Mouse (Mus musculus) heart, adult 2 months (tissue): ENCODE measurements at regions not wholly inside any gene's neighbourhood (a gene's known extent, or its start where the extent isn't known, plus 50 kb on each side); places are given as distances from the start of the nearest gene placed in this dataset.

Source experiments
- CTCF ChIP-seq: fragments of 200-600 bp; IDR thresholded peaks from 2 replicates; pipeline ENCODE4 v1.8.1; 2022; ENCODE audit warnings: antibody characterized with exemption, mild to moderate bottlenecking, moderate library complexity
- EP300 ChIP-seq: fragments of 200-500 bp; IDR thresholded peaks from 2 replicates; pipeline ENCODE4 v1.6.1; 2011; ENCODE audit warnings: low read depth, low read length, control low read depth; ENCODE audit not compliant: insufficient read depth
- POLR2A ChIP-seq: fragments of 200-500 bp; IDR thresholded peaks from 2 replicates; pipeline ENCODE4 v1.6.1; 2011; ENCODE audit warnings: mild to moderate bottlenecking, low read depth, low read length, control low read depth; ENCODE audit not compliant: insufficient read depth

DNA sequence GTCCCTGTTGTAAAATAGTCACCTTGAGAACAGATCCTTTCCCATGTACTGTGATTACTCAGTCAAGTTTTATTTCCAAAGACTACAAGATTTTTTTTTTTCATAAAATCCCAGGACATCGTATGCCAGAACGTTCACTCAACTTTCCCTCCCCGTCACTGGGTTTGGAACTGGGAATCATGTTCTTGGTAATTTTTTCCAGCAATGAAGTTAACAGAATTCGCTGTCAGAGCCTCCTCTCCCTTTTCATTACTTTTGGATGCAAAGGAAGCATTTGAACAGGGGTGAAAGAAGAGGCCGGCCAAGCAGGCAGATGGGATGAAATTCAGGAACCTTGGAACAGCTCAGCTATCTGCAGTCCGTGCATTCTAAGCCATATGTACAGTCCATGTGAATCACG lies 589.7 kb upstream of the Clint1 start:
- TF ChIP-seq CTCF (no peak), POLR2A (no peak), EP300 (no peak)
